Mouse (Mus musculus) heart, adult 2 months (tissue): ENCODE results near the gene Phldb1. TPM values are rescaled to one million over a fixed set of nuclear protein-coding genes. Genes with fewer than 3 reads are reported as not detected.

Experiments used
- DNase-seq, 2 experiments: peaks; one replicate each; pipeline ENCODE4 v3.0.0; 2021
- H3K27ac ChIP-seq: fragments of 200-600 bp; 2 replicates; pipeline ENCODE4 v1.8.1; 2022
- H3K27me3 ChIP-seq: fragments of 200-500 bp; 2 replicates; pipeline ENCODE4 v1.6.1; 2012; ENCODE audit warnings: mild to moderate bottlenecking, low read length, inconsistent platforms, mixed read lengths; ENCODE audit not compliant: control insufficient read depth, insufficient read depth
- H3K36me3 ChIP-seq: fragments of 200-500 bp; 2 replicates; pipeline ENCODE4 v1.6.1; 2012; ENCODE audit warnings: low read length, inconsistent platforms; ENCODE audit not compliant: control insufficient read depth, insufficient read depth
- H3K4me1 ChIP-seq: fragments of 200-500 bp; 2 replicates; pipeline ENCODE4 v1.6.1; 2011; ENCODE audit warnings: low read length; ENCODE audit not compliant: control insufficient read depth, insufficient read depth
- H3K4me3 ChIP-seq: fragments of 200-600 bp; 2 replicates; pipeline ENCODE4 v1.8.1; 2022
- H3K79me2 ChIP-seq: fragments of 200-500 bp; replicated peaks from 2 replicates; pipeline ENCODE4 v1.6.1; 2012; ENCODE audit warnings: mild to moderate bottlenecking, inconsistent platforms, low read length, moderate library complexity, mixed read lengths; ENCODE audit not compliant: control insufficient read depth, insufficient read depth
- H3K9ac ChIP-seq: fragments of 200-500 bp; 2 replicates; pipeline ENCODE4 v1.6.1; 2012; ENCODE audit warnings: low read depth, mild to moderate bottlenecking, control low read depth, inconsistent platforms, low read length, mixed read lengths
- CTCF ChIP-seq: fragments of 200-600 bp; IDR thresholded peaks from 2 replicates; pipeline ENCODE4 v1.8.1; 2022; ENCODE audit warnings: antibody characterized with exemption, mild to moderate bottlenecking, moderate library complexity
- EP300 ChIP-seq: fragments of 200-500 bp; IDR thresholded peaks from 2 replicates; pipeline ENCODE4 v1.6.1; 2011; ENCODE audit warnings: low read depth, low read length, control low read depth; ENCODE audit not compliant: insufficient read depth
- POLR2A ChIP-seq: fragments of 200-500 bp; IDR thresholded peaks from 2 replicates; pipeline ENCODE4 v1.6.1; 2011; ENCODE audit warnings: mild to moderate bottlenecking, low read depth, low read length, control low read depth; ENCODE audit not compliant: insufficient read depth
- WGBS: fragments of 180-500 bp; shearing (Covaris S2); methylation state at CpG from one replicate; pipeline ENCODE4 v1.1.7; 2018; 5-methylcytosine and 5-hydroxymethylcytosine counted together
- intact Hi-C: fragments of 180-260 bp; cut with DNase I; formaldehyde crosslinking; loops from one replicate; pipeline ENCODE4 v1.15.1; 2025
- polyA plus RNA-seq: library from polyadenylated mRNA; depleted of rRNA; stranded (reverse); fragments of >200 nt; gene quantifications from 2 replicates; pipeline ENCODE4 v1.2.3, GENCODE M21; 2012
- total RNA-seq, 2 experiments: library from RNA; stranded (reverse); gene quantifications; 2 replicates each; pipeline ENCODE4 v1.2.3; 2021

Phldb1 gene
- total and polyA plus RNA-seq, 3 experiments = 104 to 146 (median 108) TPM

DNA sequence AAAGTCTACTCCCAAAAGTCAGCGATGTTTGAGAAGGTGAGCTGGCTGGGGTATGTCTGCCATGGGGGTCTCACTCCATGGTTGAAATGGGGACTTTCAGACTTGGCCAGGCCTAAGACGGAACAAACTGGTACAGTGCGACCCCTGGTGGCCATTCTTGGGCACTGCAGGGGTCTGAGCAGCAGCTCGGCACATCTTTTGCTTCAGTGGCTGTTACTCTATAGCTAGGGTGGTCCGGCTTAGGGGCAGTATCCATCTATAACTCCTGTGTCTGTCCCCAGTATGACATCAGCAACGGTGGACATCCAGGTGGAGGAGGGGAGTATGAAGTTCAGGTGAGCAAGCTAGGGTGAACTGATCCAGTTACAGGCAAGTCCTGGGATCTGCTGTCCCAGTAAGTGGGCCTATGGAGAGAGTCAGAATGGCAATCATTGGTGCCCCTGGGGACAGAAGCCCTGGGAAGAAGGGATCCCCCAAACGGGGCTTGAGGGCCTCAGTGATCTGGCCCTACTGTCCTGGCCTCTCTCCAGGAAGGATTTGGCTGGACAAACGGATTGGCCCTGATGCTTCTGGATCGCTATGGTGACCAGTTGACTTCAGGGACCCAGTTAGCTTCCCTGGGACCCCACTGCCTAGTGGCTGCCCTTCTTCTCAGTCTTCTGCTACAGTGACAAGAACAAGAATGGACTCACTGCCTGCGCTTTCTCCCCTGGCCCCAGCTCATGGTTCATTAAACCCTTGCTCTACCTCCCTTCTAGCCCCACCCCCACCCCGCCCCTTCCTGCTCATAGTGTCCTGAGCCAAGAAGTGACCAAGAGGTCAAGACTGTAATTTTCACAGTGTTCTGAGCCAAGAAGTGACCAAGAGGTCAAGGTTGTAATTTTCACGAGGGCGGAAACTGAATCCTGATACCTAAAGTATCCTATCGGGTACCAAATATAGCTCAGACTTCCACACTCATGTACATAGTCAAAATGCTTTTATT is 49.4 kb downstream of the Phldb1 start:
- DNase-seq = peak; percentile 70 to 82
- Histone ChIP-seq H3K36me3 (no peaks in the 10 kb centered on the region), H3K4me3 (no peak overlapping the region), H3K79me2 (no peaks in the 10 kb centered on the region), H3K4me1 (peaks cover 10% of the 10 kb centered on the region), H3K9ac (no peak overlapping the region), H3K27me3 (no peaks in the 10 kb centered on the region), H3K27ac (peak overlapping the region; percentile 36)
- WGBS = 16% methylated on average over 14 of the region's 14 CpGs
- intact Hi-C loops = loop anchor here (1.0 to 5.0 kb wide), 3 partner anchors 30 to 231 kb away; partner anchors contain the start of gene Upk2
- peak; percentile 54; the same call in 1 of the 2 replicates for TF ChIP-seq EP300
- TF ChIP-seq POLR2A = no peak
- TF ChIP-seq CTCF = 0 out of 2 replicates have a peak, but pooled peaks have one; percentile 98

DNA sequence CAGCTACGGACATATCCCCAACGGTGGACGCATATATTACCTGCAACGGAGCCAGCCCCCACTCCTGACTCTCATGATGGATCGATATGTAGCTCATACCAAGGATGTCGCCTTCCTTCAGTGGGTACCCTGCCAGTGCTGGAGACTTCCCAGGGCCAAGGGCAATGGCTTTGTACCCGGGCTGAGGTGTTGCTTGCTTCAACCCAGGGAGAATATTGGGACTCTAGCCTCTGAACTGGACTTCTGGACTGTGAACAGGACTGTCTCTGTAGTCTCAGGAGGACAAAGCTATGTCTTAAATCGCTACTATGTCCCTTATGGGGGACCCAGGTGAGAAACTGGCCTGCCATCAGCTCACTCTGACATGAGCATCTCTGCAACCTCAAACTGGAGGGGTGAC is 52.0 kb downstream of the Phldb1 start:
- Histone ChIP-seq H3K27me3 (no peaks in the 10 kb centered on the region), H3K9ac (no peak overlapping the region), H3K79me2 (no peaks in the 10 kb centered on the region), H3K36me3 (no peaks in the 10 kb centered on the region), H3K27ac (no peak overlapping the region), H3K4me3 (no peak overlapping the region), H3K4me1 (peaks cover 10% of the 10 kb centered on the region)
- TF ChIP-seq EP300 (no peak), CTCF (no peak), POLR2A (no peak)
- WGBS = 87% methylated on average over 8 of the region's 8 CpGs
- no peak for DNase-seq
- intact Hi-C loops = no loop called here

DNA sequence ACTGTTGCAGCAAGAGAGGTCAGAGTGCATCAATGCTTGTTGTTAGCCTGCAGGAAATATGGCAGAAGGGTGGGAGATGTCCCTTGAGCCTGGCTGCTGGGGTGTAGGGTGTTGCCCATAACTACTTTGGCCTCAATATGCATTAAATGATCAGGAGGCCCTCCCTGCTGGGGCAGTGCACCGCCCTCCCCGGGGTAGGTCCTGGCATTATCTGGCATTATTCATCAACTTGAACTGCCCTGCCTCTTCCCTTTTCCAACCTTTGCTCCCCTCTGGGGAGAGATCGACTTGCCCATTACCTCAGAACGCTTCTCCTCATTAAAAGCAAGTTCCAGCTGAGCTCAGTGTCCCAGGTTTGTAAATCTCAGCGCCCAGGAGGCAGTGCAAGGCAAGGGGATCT is 55.4 kb downstream of the Phldb1 start:
- no peak for DNase-seq
- Histone ChIP-seq H3K27ac (no peak overlapping the region), H3K4me3 (no peak overlapping the region), H3K27me3 (no peaks in the 10 kb centered on the region), H3K79me2 (no peaks in the 10 kb centered on the region), H3K36me3 (no peaks in the 10 kb centered on the region), H3K4me1 (no peaks in the 10 kb centered on the region), H3K9ac (no peak overlapping the region)
- TF ChIP-seq CTCF (no peak), POLR2A (no peak), EP300 (no peak)
- WGBS = 72% methylated on average over 5 of the region's 5 CpGs
- intact Hi-C loops = no loop called here

DNA sequence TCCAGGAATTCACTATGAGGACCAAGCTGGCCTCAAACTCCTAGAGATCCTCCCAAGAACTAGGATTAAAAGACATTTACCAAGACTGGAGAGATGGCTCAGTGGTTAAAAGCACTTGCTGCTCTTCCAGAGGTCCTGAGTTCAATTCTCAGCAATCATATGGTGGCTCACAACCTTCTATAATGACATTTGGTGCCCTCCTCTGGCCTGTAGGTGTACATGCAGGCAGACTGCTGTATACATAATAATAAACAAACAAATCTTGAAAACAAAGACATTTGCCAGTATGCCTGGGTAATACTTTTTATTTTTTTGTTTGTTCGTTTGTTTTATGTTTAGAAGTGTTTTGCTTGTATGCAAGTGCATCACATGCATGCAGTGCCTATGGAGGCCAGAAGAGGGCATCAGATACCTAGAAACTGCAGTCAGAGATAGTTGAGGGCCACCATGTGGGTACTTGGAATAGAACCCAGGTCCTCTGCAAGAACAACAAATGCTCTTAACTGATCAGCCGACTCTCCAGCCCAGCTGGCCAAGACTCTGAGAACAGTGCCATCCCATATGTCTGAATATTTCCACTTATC is 56.6 kb downstream of the Phldb1 start:
- H3K27me3 ChIP-seq = no peaks in the 10 kb centered on the region
- TF ChIP-seq POLR2A (no peak), EP300 (no peak), CTCF (peak; percentile 63)
- no peak overlapping the region for H3K4me3 ChIP-seq
- no peaks in the 10 kb centered on the region for H3K4me1 ChIP-seq
- WGBS = 93% methylated on average over 2 of the region's 2 CpGs
- H3K9ac ChIP-seq = no peak overlapping the region
- no peaks in the 10 kb centered on the region for H3K36me3 ChIP-seq
- no peaks in the 10 kb centered on the region for H3K79me2 ChIP-seq
- DNase-seq = no peak
- intact Hi-C loops = no loop called here
- H3K27ac ChIP-seq = no peak overlapping the region

DNA sequence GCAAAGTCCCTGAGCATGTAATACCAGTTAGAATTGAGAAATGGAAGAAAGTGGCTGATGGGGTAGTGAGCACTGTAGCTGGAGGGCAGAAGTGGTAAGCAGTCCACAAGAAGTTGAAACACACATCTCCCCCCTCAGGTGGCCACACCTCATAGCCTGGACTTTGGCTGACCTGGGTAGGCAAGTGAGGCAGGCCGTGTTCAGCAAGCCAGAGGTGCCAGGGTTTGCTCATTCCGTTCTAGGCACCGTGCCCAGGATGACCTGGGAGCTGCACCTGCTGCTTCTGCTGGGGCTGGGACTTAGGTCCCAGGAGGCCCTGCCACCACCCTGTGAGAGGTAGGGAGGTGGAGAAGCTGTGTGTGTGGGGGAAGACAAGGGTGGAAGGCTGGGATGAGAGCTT is 62.0 kb downstream of the Phldb1 start, which contains the start of gene Treh:
Gene Treh (plus strand): TSS at position 229 of the 400 bp plus-strand sequence.
- Histone ChIP-seq H3K9ac (no peak within 1 kb of the TSS), H3K4me1 (no peaks in the 10 kb centered on the region), H3K27me3 (no peaks in the 10 kb centered on the region), H3K27ac (no peak within 1 kb of the TSS), H3K79me2 (no peaks in the 10 kb centered on the region), H3K36me3 (no peaks in the 10 kb centered on the region), H3K4me3 (no peak within 1 kb of the TSS)
- WGBS = 62% methylated on average over 3 of the region's 3 CpGs
- intact Hi-C loops = no loop called here
- TF ChIP-seq POLR2A = no peak
- no peak for TF ChIP-seq CTCF
- TF ChIP-seq EP300 = no peak
- no peak for DNase-seq
